Mouse (Mus musculus) hindbrain, embryonic 12.5 days (tissue): ENCODE measurements around the gene Smoc1. TPM values are rescaled to one million over a fixed set of nuclear protein-coding genes. Genes with fewer than 3 reads are reported as not detected.

Experiments
- ATAC-seq: fragments of 200-750 bp; cut with Nextera tagmentation; 2 replicates; pipeline ENCODE4 v1.8.0; 2017; ENCODE audit warnings: moderate TSS enrichment; ENCODE audit not compliant: low FRiP score
- H3K27ac ChIP-seq: fragments of 300-500 bp; sonication (generic); 2 replicates; pipeline ENCODE4 v1.5.1; 2016; ENCODE audit warnings: mild to moderate bottlenecking
- H3K27me3 ChIP-seq: fragments of 300-500 bp; sonication (generic); 2 replicates; pipeline ENCODE4 v1.6.1; 2016; ENCODE audit warnings: mild to moderate bottlenecking
- H3K36me3 ChIP-seq: fragments of 300-500 bp; sonication (generic); 2 replicates; pipeline ENCODE4 v1.6.1; 2016; ENCODE audit warnings: mild to moderate bottlenecking
- H3K4me1 ChIP-seq: fragments of 300-500 bp; sonication (generic); 2 replicates; pipeline ENCODE4 v1.6.1; 2016
- H3K4me2 ChIP-seq: fragments of 300-500 bp; sonication (generic); replicated peaks from 2 replicates; pipeline ENCODE4 v1.6.1; 2016; ENCODE audit warnings: mild to moderate bottlenecking
- H3K4me3 ChIP-seq: fragments of 300-500 bp; sonication (generic); 2 replicates; pipeline ENCODE4 v1.5.1; 2016; ENCODE audit warnings: mild to moderate bottlenecking
- H3K9ac ChIP-seq: fragments of 300-500 bp; sonication (generic); 2 replicates; pipeline ENCODE4 v1.6.1; 2016; ENCODE audit warnings: mild to moderate bottlenecking, moderate library complexity
- H3K9me3 ChIP-seq: fragments of 300-500 bp; sonication (generic); replicated peaks from 2 replicates; pipeline ENCODE4 v1.6.1; 2016; ENCODE audit warnings: mild to moderate bottlenecking
- WGBS: fragments of 180-500 bp; shearing (Covaris S2); methylation state at CpG from one replicate; pipeline ENCODE4 v1.1.7; 2016; 5-methylcytosine and 5-hydroxymethylcytosine counted together
- polyA plus RNA-seq: library from polyadenylated mRNA; unstranded; fragments of >200 nt; fragmentation: Nextera tagmentation; extraction: Ambion mirVana; gene quantifications from 2 replicates; pipeline ENCODE4 v1.2.1, GENCODE M21; 2016

Smoc1 gene
- polyA plus RNA-seq, 1 experiment from 2014 or later = 22.6 TPM

DNA sequence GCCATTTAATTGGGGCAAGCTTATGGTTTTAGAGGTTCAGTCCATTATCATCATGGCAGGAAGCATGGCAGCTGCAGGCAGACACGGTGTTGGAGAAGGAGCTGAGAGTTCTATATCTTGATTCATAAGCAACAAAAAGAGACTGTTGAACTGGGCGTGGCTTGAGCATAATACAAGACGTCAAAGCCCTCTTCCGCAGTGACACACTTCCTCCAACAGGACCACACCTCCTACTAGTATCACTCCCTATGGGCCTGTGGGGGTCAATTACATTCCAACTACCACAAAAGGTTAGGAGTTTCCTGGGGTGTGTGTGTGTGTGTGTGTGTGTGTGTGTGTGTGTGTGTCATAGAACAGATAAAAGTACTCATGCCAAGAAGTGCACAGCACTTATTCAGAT is 25.7 kb upstream of the Smoc1 start:
- WGBS = 63% methylated on average over 4 of the region's 4 CpGs
- no peak overlapping the region for H3K4me3 ChIP-seq
- peaks cover 23% of the 10 kb centered on the region for H3K4me1 ChIP-seq
- H3K9ac ChIP-seq = no peak overlapping the region
- peaks cover 5% of the 10 kb centered on the region for H3K27me3 ChIP-seq
- H3K27ac ChIP-seq = no peak overlapping the region
- H3K36me3 ChIP-seq = no peaks in the 10 kb centered on the region
- no peaks in the 10 kb centered on the region for H3K9me3 ChIP-seq
- no peak for ATAC-seq
- H3K4me2 ChIP-seq = no peak overlapping the region

DNA sequence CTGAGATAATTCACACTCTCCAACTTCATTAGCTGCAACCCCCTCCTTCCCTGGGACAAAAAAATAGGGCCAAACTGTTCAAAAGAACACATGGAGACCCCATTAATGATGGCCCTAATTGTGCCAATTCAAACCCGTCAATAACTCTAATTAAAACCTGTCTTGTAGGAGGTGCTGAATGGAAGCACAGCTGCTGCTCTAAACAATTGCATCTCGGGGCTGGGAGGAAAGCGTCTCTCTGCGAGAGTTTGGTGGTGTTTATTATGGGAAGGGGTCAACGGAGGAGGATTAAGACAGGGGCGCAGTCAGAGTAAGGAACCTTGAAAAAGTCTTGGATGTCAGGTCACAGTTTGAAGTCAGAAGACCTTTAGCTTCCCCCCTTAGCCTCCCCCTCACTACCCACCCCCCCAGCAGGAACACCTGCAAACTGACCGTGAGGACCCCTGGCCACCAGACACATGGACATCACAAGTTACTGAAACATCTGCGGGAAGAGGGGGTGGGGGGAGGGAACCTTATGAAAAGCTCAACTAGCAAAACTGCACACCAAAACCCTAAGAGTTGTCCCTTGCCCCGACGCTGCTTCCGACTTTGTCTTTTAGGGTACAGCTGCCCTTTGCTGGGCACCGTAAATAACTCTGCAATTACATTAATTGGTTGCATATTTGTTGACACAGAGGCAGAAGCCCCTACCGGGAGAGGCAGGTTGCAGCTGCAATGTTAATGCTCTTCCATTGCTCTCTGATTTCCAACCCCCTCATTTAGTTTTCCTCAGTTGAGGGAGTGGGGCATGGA is 23.6 kb upstream of the Smoc1 start:
- Histone ChIP-seq H3K27me3 (no peaks in the 10 kb centered on the region; the same call in 1 of the 2 replicates), H3K36me3 (no peaks in the 10 kb centered on the region), H3K4me1 (peaks cover 21% of the 10 kb centered on the region), H3K9me3 (no peaks in the 10 kb centered on the region), H3K27ac (no peak overlapping the region), H3K4me3 (no peak overlapping the region), H3K9ac (no peak overlapping the region), H3K4me2 (no peak overlapping the region)
- ATAC-seq = no peak
- 20% methylated on average over 13 of the region's 13 CpGs for whole genome bisulfite sequencing

DNA sequence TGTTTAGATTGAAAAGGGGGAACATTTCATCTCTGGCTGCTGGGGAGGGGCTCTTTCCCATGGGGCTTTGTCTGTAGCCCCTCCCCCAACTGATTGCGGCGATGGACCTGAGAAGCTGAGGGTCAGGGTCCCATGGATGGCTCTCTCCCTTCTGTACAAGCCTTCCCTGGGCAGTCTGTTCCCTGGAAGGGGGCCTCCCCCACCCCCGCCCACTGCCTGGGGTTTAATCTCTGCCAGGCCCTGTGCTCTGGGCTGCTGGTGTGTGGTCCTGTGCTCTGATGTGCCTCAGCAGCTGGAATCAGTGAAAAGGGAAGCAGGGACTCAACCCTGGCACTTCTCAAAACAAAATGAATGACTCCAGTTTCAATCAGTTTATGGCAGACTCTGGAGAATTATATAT is 16.8 kb upstream of the Smoc1 start:
- Histone ChIP-seq H3K9ac (no peak overlapping the region), H3K36me3 (no peaks in the 10 kb centered on the region), H3K9me3 (no peaks in the 10 kb centered on the region), H3K27ac (no peak overlapping the region), H3K4me3 (no peak overlapping the region), H3K27me3 (no peaks in the 10 kb centered on the region; the same call in 1 of the 2 replicates), H3K4me2 (no peak overlapping the region; the same call in 1 of the 2 replicates), H3K4me1 (peaks cover 17% of the 10 kb centered on the region)
- peak; percentile 68; the same call in 1 of the 2 replicates for ATAC-seq
- WGBS = 9% methylated on average over 3 of the region's 3 CpGs

DNA sequence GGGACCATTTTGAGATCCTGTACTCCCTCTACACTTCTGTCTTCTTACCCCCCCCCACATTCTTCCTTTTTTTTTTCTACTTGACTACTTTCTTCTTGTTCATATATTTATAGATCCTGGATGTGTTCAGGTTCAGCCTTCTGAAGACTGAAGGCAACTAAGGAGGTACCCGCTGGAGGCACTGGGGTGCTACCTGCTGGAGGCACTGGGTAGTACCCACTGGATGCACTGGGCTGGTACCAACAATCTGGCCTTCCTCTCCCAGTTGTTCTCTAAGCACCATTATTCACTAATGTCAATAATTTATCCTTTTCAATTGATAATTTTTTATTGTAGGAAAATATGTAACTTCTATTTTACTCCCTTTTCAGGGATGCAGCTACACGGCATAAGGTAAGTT is 14.6 kb upstream of the Smoc1 start:
- Histone ChIP-seq H3K9ac (no peak overlapping the region), H3K27me3 (no peaks in the 10 kb centered on the region), H3K36me3 (no peaks in the 10 kb centered on the region), H3K27ac (no peak overlapping the region), H3K4me2 (no peak overlapping the region), H3K9me3 (no peaks in the 10 kb centered on the region), H3K4me3 (no peak overlapping the region), H3K4me1 (peaks cover 17% of the 10 kb centered on the region)
- no peak for ATAC-seq
- 79% methylated on average over 2 of the region's 2 CpGs for WGBS

DNA sequence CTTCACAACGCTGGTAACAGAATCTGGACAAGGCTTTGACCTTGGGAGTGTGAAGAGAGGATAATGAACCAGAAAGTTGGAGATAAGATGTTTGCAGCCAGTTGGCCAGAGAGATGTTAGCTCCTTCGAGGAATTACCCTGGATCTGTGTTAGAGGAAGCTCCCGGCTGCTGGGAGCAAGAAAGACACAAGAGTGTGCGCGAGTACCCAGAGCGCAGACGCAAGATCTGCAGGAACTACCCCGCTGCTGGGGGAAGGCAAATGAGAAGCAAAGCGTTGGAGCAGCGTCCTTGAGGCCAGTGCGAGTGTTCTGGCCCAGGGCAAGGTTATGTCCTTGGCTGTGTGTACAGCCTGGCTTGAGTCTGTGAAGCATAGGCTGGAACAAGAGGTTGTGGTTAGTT is 13.1 kb upstream of the Smoc1 start:
- H3K4me3 ChIP-seq = no peak overlapping the region
- H3K4me1 ChIP-seq = peaks cover 17% of the 10 kb centered on the region
- H3K9me3 ChIP-seq = no peaks in the 10 kb centered on the region
- H3K27ac ChIP-seq = no peak overlapping the region
- no peak overlapping the region for H3K9ac ChIP-seq
- H3K4me2 ChIP-seq = no peak overlapping the region
- WGBS = 81% methylated on average over 11 of the region's 11 CpGs
- no peaks in the 10 kb centered on the region for H3K36me3 ChIP-seq
- no peaks in the 10 kb centered on the region for H3K27me3 ChIP-seq
- ATAC-seq = no peak

DNA sequence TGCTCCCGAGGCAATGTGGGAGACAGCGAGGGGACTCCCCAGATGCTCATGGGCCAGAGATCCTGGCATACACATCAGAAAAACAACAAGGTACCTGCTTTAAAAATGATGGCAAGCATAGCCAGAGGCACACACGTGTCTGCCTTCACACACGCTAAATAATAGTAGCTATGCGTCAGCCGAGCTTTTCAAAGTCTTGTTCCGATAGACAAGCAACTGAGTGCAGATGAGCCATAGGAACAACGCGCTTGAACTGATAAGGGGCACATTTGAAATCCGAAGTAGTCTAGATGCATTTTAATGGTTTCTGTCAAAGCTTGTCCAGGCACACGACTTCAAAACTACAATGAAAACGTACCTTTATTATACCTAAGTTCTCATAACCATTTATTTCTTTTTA is 9.0 kb upstream of the Smoc1 start:
- H3K4me2 ChIP-seq = no peak overlapping the region
- no peaks in the 10 kb centered on the region for H3K36me3 ChIP-seq
- no peaks in the 10 kb centered on the region; the same call in 1 of the 2 replicates for H3K27me3 ChIP-seq
- H3K27ac ChIP-seq = no peak overlapping the region
- H3K4me3 ChIP-seq = no peak overlapping the region
- no peaks in the 10 kb centered on the region for H3K9me3 ChIP-seq
- no peaks in the 10 kb centered on the region for H3K4me1 ChIP-seq
- no peak for ATAC-seq
- no peak overlapping the region for H3K9ac ChIP-seq
- WGBS = 89% methylated on average over 12 of the region's 12 CpGs

DNA sequence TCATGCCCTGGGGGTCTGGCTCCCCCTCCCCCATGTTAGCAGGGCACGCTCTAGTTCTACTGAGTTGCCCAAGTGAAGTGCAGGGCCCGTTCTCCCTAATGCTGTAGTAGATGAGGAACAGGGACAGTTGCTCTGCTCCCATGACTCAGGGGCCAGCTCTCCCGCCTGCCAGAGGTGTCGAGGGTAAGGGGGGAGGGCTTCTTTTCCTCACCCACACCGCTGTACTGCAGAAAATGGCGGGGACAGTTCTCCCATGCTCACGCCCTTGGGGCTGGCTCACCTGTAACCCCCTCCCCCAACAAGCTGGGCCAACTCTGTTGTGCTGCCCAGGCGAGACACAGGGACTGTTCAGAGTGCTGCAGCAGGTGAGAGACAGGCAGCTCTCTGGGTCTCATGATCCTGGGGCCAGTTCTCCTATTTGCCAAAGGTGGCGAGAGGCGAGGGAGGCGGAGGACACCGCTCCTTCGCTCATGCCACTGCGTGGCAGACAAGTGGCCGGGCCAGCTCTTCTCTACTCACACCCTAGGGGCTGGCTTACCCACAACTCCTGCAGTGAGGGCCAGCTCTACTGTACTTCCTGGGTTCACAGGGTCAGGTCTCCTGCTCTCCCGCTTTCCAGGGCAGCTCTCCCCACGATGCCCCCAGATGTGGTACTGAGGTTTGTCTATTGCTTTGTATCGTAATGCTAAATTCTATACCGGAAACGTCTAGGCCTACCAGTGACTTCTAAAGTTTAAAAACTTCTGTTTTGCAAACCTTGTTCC is 7.9 kb upstream of the Smoc1 start:
- Histone ChIP-seq H3K4me1 (no peaks in the 10 kb centered on the region), H3K36me3 (no peaks in the 10 kb centered on the region), H3K4me3 (no peak overlapping the region), H3K9me3 (no peaks in the 10 kb centered on the region), H3K27me3 (no peaks in the 10 kb centered on the region; the same call in 1 of the 2 replicates), H3K9ac (no peak overlapping the region), H3K4me2 (no peak overlapping the region), H3K27ac (no peak overlapping the region)
- ATAC-seq = 0 out of 2 replicates have a peak, but pooled peaks have one; percentile 29
- 84% methylated on average over 20 of the region's 20 CpGs for WGBS

DNA sequence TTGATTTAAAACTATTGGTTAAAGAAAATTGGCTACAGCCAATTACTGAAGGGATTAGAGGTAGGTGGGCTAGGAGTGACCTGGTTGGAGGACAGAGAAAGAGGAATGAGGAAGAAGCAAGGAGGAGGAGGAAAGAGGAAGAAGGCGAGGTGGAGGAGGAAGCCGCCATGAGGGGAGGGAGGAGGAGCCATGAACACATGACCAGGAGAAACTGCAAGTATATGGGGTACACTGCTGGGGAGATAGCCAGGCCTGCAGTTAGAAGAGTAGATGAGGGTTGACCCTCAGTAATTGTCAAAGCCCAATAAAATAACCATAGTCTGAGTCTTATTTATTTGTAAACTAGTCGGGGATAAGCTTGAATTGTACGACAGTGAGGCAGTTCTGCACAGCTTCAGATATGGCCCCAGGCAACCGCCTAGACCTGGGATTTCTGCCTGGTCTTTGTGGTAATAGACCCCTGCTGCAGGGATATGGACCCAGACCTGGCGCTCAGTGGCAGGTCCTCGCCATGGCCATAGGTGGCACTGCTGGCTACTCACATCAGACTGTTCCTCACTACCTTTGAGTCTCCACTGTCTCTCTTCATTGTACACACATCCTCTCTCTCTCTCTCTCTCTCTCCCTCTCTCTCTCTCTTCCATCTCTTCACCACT is 7.2 kb upstream of the Smoc1 start:
- Histone ChIP-seq H3K4me3 (no peak overlapping the region), H3K27me3 (no peaks in the 10 kb centered on the region; the same call in 1 of the 2 replicates), H3K9me3 (no peaks in the 10 kb centered on the region), H3K9ac (no peak overlapping the region), H3K4me2 (no peak overlapping the region), H3K4me1 (no peaks in the 10 kb centered on the region), H3K27ac (no peak overlapping the region), H3K36me3 (no peaks in the 10 kb centered on the region)
- 91% methylated on average over 7 of the region's 7 CpGs for WGBS
- ATAC-seq = no peak

DNA sequence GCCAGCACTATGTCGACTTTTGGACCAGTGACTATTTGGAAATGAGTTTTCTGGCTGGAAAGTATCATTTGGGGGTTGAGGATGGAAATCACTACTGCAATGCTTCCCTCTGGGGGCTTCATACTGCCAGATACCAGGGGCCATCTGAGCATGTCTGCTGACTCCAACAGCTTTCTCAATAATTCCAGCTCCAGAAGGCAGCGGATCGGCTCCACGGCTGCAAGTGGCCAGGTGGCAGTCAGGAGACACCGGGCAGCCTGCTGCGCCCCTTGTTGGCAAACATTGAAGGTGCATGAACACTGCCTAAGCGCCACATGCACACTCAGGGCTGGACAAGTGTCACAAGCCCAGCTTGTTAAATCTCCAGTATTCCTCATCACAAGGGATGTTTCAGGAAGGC is 2.2 kb upstream of the Smoc1 start:
- no peak overlapping the region for H3K4me2 ChIP-seq

DNA sequence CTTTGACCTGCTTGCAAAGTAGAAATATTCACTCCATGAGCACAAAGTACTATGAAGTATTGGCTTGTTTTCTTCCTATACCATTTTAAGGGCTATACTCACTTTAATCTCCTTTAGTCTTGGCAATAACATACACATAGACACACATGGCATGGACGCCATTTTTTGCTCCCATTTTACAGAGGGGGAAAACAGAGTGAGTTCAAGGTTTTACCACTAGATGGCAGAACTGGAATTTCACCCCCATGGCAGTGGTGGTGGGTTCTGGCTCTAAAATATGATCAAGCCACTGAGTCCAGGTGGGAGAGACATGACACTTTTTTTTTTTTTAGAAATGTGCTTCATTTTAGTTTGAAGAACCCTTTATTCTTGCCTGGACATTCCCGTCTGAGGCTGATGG is 1.6 kb upstream of the Smoc1 start:
- 67% methylated on average over 2 of the region's 2 CpGs for WGBS
- Histone ChIP-seq H3K27ac (no peak overlapping the region), H3K4me3 (no peak overlapping the region), H3K27me3 (peaks cover 24% of the 10 kb centered on the region), H3K36me3 (no peaks in the 10 kb centered on the region), H3K9ac (no peak overlapping the region), H3K9me3 (no peaks in the 10 kb centered on the region), H3K4me2 (no peak overlapping the region), H3K4me1 (peaks cover 28% of the 10 kb centered on the region)
- no peak for ATAC-seq

More for the DNA sequence above, 2.2 kb upstream of the Smoc1 start:
- 89% methylated on average over 7 of the region's 7 CpGs for WGBS
- no peak overlapping the region for H3K27ac ChIP-seq
- H3K27me3 ChIP-seq = peaks cover 24% of the 10 kb centered on the region
- no peak overlapping the region for H3K9ac ChIP-seq
- no peaks in the 10 kb centered on the region for H3K36me3 ChIP-seq
- no peak for ATAC-seq
- H3K4me3 ChIP-seq = no peak overlapping the region
- H3K9me3 ChIP-seq = no peaks in the 10 kb centered on the region
- H3K4me1 ChIP-seq = peaks cover 23% of the 10 kb centered on the region

DNA sequence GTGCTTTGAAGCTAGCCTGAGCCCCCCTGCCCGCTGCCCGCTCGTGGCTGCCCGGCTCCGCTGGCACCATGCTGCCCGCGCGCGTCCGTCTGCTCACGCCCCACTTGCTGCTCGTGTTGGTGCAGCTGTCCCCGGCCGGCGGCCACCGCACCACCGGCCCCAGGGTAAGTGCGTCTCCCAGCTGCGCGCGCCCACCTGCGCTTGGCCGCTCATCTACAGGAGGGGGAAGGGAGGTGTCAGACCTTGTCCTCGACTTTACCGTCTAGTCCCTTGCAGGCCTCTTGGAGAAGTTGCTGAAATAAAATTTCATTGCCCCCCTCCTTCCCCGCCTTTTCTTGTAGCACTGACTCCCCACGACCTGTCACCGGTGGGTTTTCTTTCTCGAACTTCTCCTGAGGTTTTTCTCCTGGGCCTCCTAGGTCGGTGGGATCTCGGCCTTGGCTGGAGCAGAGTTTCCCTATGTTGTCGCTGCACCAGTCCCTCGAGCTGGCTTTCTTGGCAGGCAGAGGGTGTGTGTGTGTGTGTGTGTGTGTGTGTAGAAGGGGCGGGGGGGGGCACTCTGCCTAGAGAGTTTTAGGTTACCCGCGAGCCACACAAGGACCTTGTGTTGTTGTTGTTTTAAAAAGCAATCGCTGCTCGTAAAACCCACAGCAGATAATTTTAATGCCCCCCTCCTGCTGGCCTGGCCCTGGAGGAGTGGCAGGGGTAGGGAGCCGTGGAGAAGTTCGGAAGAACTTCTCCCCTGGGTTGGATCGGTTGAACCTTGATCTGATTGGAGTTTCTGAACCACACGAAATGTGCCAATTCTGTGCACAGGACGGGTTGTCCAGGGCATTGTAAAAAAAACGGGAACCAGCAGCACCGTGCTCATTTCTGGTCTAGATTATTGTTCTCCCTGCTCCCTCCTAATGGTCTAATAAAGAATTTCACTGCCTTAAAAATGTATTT is 661 bp downstream of the Smoc1 start:
- WGBS = 4% methylated on average over 45 of the region's 45 CpGs
- Histone ChIP-seq H3K9me3 (no peaks in the 10 kb centered on the region), H3K4me1 (peaks cover 33% of the 10 kb centered on the region)

More for the DNA sequence above, 661 bp downstream of the Smoc1 start:
- no peaks in the 10 kb centered on the region for H3K36me3 ChIP-seq
- peak overlapping the region; percentile 76 for H3K9ac ChIP-seq
- peak; percentile 81 for ATAC-seq
- peaks cover 24% of the 10 kb centered on the region for H3K27me3 ChIP-seq
- H3K4me3 ChIP-seq = peak overlapping the region; percentile 77
- peak overlapping the region; percentile 86 for H3K4me2 ChIP-seq
- no peak overlapping the region for H3K27ac ChIP-seq
